Mouse (Mus musculus) MEL (cell line): ENCODE measurements around the gene Gm21985.

ENCODE experiments used
- CTCF ChIP-seq, 3 experiments: IDR thresholded peaks in 2 of 3; conservative IDR thresholded peaks in 1 of 3; 2 replicates each; pipeline ENCODE4 v1.5.1; 2011 to 2012; ENCODE audit warnings: low read length in 3 of 3, low read depth in 2 of 3, mild to moderate bottlenecking in 2 of 3, improper control_type of control experiment in 1 of 3, inconsistent platforms in 1 of 3, mixed read lengths in 1 of 3, moderate library complexity in 1 of 3; ENCODE audit not compliant: control insufficient read depth in 1 of 3, insufficient read depth in 1 of 3, poor library complexity in 1 of 3, severe bottlenecking in 1 of 3
- GABPA ChIP-seq: IDR thresholded peaks from 2 replicates; pipeline ENCODE4 v1.6.1; 2012; ENCODE audit warnings: low read depth, mild to moderate bottlenecking, inconsistent platforms, low read length, improper control_type of control experiment, moderate library complexity

- TF ChIP-seq CTCF (IDR thresholded peaks at IDR 0.05 in 2 of 3, conservative IDR thresholded peaks at IDR 0.05 in 1 of 3; ENCODE audit: control insufficient read depth in 1 of 3, insufficient read depth in 1 of 3, low read depth in 2 of 3, low read length in 3 of 3, poor library complexity in 1 of 3, severe bottlenecking in 1 of 3) (no peak), GABPA (no peak)
These were observed 52.8 kb downstream of the Gm21985 start for GRCm38 (mm10) chr2:112318905-112319304.
